ENCODE assay signal across 9 mouse cellular contexts in the genomic region with DNA sequence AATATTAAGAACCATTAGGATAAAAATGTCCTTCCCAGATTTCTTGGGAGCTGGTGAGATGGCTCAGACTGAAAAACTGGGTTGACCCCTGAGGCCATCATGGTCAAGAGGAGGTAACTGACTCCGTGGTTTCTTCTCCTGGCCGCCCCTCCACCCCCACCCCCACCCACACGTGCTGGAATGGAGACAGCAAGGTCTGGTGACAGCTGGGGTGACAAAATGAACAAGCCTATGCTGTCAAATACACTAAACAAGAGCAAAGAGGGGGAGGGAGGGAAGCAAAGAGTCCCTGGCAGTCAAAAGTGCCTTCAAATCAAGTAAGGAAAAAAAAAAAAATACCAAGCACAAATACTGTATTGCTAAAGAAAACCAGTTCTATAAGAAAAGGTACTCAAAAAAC. TPM values are rescaled to one million over a fixed set of nuclear protein-coding genes. Genes with fewer than 3 reads are reported as not detected.
A peak's percentile ranks its signal among the peaks of the same experiment; 100 is the strongest.
DNase-seq lines count a peak whose midpoint lies in the region; ATAC-seq lines count a peak whose summit lies in the region.
"Had no signal": no experiment of that assay in that cellular context is flagged by ENCODE, and none has a peak within 500 bp of the region (broad histone marks: within the 10 kb centered on the region; RNA-seq: fewer than 3 reads in every experiment).

No protein-coding gene starts in this region.

- H3K27ac ChIP-seq in heart, embryonic 14.5 days (replicated peaks in 1 of 2; ENCODE audit: control insufficient read depth in 1 of 2, insufficient read depth in 1 of 2, low read depth in 2 of 2, low read length in 2 of 2), result no peak overlapping the region
- H3K27ac ChIP-seq in hindbrain, embryonic 13.5 days, result no peak overlapping the region
- H3K27ac ChIP-seq in midbrain, embryonic 11.5 days (ENCODE audit: low read depth, low read length), result no peak overlapping the region

- DNase-seq in heart, adult 11 months, result no peak
- peak; percentile 11 for DNase-seq in brain, adult 2 months (ENCODE audit: low read depth, low spot score)
- no peak for DNase-seq in midbrain, embryonic 11.5 days (ENCODE audit: low spot score, missing footprints)
- DNase-seq in adrenal gland, adult 2 months, result no peak
- DNase-seq in layer of hippocampus, adult 9-11 months, result no peak
- DNase-seq in left cerebral cortex, postnatal 10 days (ENCODE audit: extremely low spot score in 1 of 2, low spot score in 2 of 2), result no peak
- DNase-seq: thymus, postnatal 4 days had no signal

- H3K4me2 ChIP-seq in heart, embryonic 14.5 days (ENCODE audit: low read length), result peak overlapping the region; percentile 82
- H3K4me2 ChIP-seq in hindbrain, embryonic 13.5 days, result peak overlapping the region; percentile 90
- peak overlapping the region; percentile 52 for H3K4me2 ChIP-seq in midbrain, embryonic 11.5 days

- peak overlapping the region; percentile 98; the same call in 1 of the 2 replicates for H3K9ac ChIP-seq in heart, embryonic 14.5 days (ENCODE audit: low read length)
- 0 out of 2 replicates have a peak overlapping the region, but pooled peaks have one; percentile 98 for H3K9ac ChIP-seq in hindbrain, embryonic 13.5 days
- H3K9ac ChIP-seq in midbrain, embryonic 11.5 days (ENCODE audit: low read length), result peak overlapping the region; percentile 12; the same call in 1 of the 2 replicates

- peaks cover 0 to 20% of the 10 kb centered on the region in 2 experiments; a peak in 3 of 4 replicates for H3K4me1 ChIP-seq in heart, embryonic 14.5 days (ENCODE audit: control insufficient read depth in 2 of 2, insufficient read depth in 2 of 2, low read length in 2 of 2)
- peaks cover 38% of the 10 kb centered on the region for H3K4me1 ChIP-seq in hindbrain, embryonic 13.5 days (replicated peaks)
- H3K4me1 ChIP-seq in midbrain, embryonic 11.5 days (ENCODE audit: control insufficient read depth, insufficient read depth, low read length), result peaks cover 4% of the 10 kb centered on the region; the same call in 1 of the 2 replicates

- H3K9me3 ChIP-seq in heart, embryonic 14.5 days (ENCODE audit: control insufficient read depth, low read length), result no peaks in the 10 kb centered on the region
- no peaks in the 10 kb centered on the region for H3K9me3 ChIP-seq in hindbrain, embryonic 13.5 days
- no peaks in the 10 kb centered on the region for H3K9me3 ChIP-seq in midbrain, embryonic 11.5 days (ENCODE audit: control insufficient read depth, low read length)

- no peaks in the 10 kb centered on the region for H3K27me3 ChIP-seq in heart, embryonic 14.5 days (ENCODE audit: control insufficient read depth, insufficient read depth, low read length)
- H3K27me3 ChIP-seq in hindbrain, embryonic 13.5 days, result no peaks in the 10 kb centered on the region
- H3K27me3 ChIP-seq in midbrain, embryonic 11.5 days (ENCODE audit: control insufficient read depth, insufficient read depth, low read length), result no peaks in the 10 kb centered on the region

- ATAC-seq in heart, embryonic 14.5 days (ENCODE audit: insufficient number of reproducible peaks, insufficient read depth, low FRiP score, low read depth), result no peak
- no peak for ATAC-seq in hindbrain, embryonic 13.5 days (ENCODE audit: low FRiP score)
- no peak for ATAC-seq in midbrain, embryonic 11.5 days (ENCODE audit: low FRiP score)

- H3K36me3 ChIP-seq in heart, embryonic 14.5 days (ENCODE audit: control insufficient read depth, insufficient read depth, low read length), result peaks cover 17% of the 10 kb centered on the region
- H3K36me3 ChIP-seq in hindbrain, embryonic 13.5 days, result peaks cover 11% of the 10 kb centered on the region
- H3K36me3 ChIP-seq in midbrain, embryonic 11.5 days (ENCODE audit: control insufficient read depth, insufficient read depth, low read length), result 0 out of 2 replicates have a peak, but pooled peaks cover 2% of the 10 kb centered on the region

- H3K4me3 ChIP-seq in heart, embryonic 14.5 days (ENCODE audit: control insufficient read depth in 1 of 2, insufficient read depth in 1 of 2, low read depth in 1 of 2, low read length in 2 of 2), result peak overlapping the region in 1 of 2 experiments; percentile 100; a peak in 2 of 4 replicates
- H3K4me3 ChIP-seq in hindbrain, embryonic 13.5 days, result peak overlapping the region; percentile 98
- H3K4me3 ChIP-seq in midbrain, embryonic 11.5 days (ENCODE audit: low read depth, low read length), result peak overlapping the region; percentile 96; the same call in 1 of the 2 replicates

- 11% methylated on average over 3 of the region's 3 CpGs for WGBS in heart, embryonic 14.5 days
- 29% methylated on average over 3 of the region's 3 CpGs for WGBS in hindbrain, embryonic 13.5 days
- WGBS in midbrain, embryonic 11.5 days, result 53% methylated on average over 3 of the region's 3 CpGs

- intact Hi-C loops in left cerebral cortex, postnatal 10 days (cut with DNase I), result no loop called here

RNA-seq across cellular contexts. Expression of gene Dhx15, which starts 2.1 kb away (rescaled TPM):
- polyA plus RNA-seq in heart, embryonic 14.5 days (2014; fragmentation: Nextera tagmentation; extraction: Ambion mirVana), result 44.9 and 47.2 TPM in 2 replicates
- 139 and 147 TPM in 2 replicates for polyA plus RNA-seq in hindbrain, embryonic 13.5 days (2015; fragmentation: Nextera tagmentation; extraction: Ambion mirVana)
- polyA plus RNA-seq in midbrain, embryonic 11.5 days (2014; fragmentation: Nextera tagmentation; extraction: Ambion mirVana), result 105 and 112 TPM in 2 replicates
- total RNA-seq in adrenal gland, adult 2 months (2021), result 100 to 1,000 TPM; 106 to 118 TPM
- 9.5 and 15.1 TPM in 2 replicates for polyA plus RNA-seq in adrenal gland, adult 2 months (2012; rRNA removed)
- total RNA-seq in left cerebral cortex, postnatal 10 days (2021), result 10 to 100 TPM; 91.4 to 93.3 TPM

Comparison
In these comparisons a context has a peak if more than half of its experiments do, and no peak if none do; other contexts are left out.
1. H3K9ac ChIP-seq: peak in every context shown above with its lines; median percentile 98 in heart, embryonic 14.5 days; 98 in hindbrain, embryonic 13.5 days; 12 in midbrain, embryonic 11.5 days.